Mouse (Mus musculus) heart, adult 9 months (tissue): ENCODE measurements around the gene Srrm4.

Source experiments
- DNase-seq, 2 experiments: peaks; one replicate each; pipeline ENCODE4 v3.0.0; 2022; ENCODE audit warnings: low spot score in 2 of 2

Srrm4 gene

GRCm38 (mm10) chr5:116490826-116491225, 100.8 kb downstream of the Srrm4 start:
- no peak for DNase-seq

- no peak for DNase-seq
These were observed 102.0 kb downstream of the Srrm4 start for GRCm38 (mm10) chr5:116489621-116490020.

- DNase-seq = no peak
These were observed 105.5 kb downstream of the Srrm4 start for GRCm38 (mm10) chr5:116486135-116486534.

- DNase-seq = peak in 1 of 2 experiments; percentile 13
These were observed 106.5 kb downstream of the Srrm4 start for GRCm38 (mm10) chr5:116485069-116485468.

- no peak for DNase-seq
These were observed 107.4 kb downstream of the Srrm4 start for GRCm38 (mm10) chr5:116484236-116484635.

- DNase-seq = no peak
These were observed 112.8 kb downstream of the Srrm4 start for GRCm38 (mm10) chr5:116478607-116479371.

- DNase-seq = no peak
These were observed 115.6 kb downstream of the Srrm4 start for GRCm38 (mm10) chr5:116476006-116476405.

GRCm38 (mm10) chr5:116461354-116462042, 130.1 kb downstream of the Srrm4 start:
- no peak for DNase-seq

- DNase-seq = no peak
These were observed 131.6 kb downstream of the Srrm4 start for GRCm38 (mm10) chr5:116459970-116460369.

- DNase-seq = no peak
These were observed 133.8 kb downstream of the Srrm4 start for GRCm38 (mm10) chr5:116457791-116458190.

- DNase-seq = no peak
These were observed 134.7 kb downstream of the Srrm4 start for GRCm38 (mm10) chr5:116456796-116457515.

GRCm38 (mm10) chr5:116453401-116453851, 138.2 kb downstream of the Srrm4 start:
- peak; percentile 41 to 64 for DNase-seq

GRCm38 (mm10) chr5:116450901-116451300, 140.7 kb downstream of the Srrm4 start:
- DNase-seq = peak; percentile 33 to 60

GRCm38 (mm10) chr5:116449522-116450225, 141.9 kb downstream of the Srrm4 start:
- peak; percentile 37 to 61 for DNase-seq

- DNase-seq = no peak
These were observed 143.0 kb downstream of the Srrm4 start for GRCm38 (mm10) chr5:116448409-116449191.

- DNase-seq = no peak
These were observed 143.7 kb downstream of the Srrm4 start for GRCm38 (mm10) chr5:116447821-116448350.

- no peak for DNase-seq
These were observed 145.1 kb downstream of the Srrm4 start for GRCm38 (mm10) chr5:116446552-116446951.

- DNase-seq = no peak
These were observed 145.8 kb downstream of the Srrm4 start for GRCm38 (mm10) chr5:116445634-116446367.

GRCm38 (mm10) chr5:116444517-116444916, 147.1 kb downstream of the Srrm4 start:
- no peak for DNase-seq

- DNase-seq = peak; percentile 72 to 75
These were observed 148.1 kb downstream of the Srrm4 start for GRCm38 (mm10) chr5:116443459-116443940.
